Mouse (Mus musculus) ES-Bruce4 (cell line): ENCODE data around the gene Nemp1.

Experiments used
- CTCF ChIP-seq: IDR thresholded peaks from one replicate; pipeline ENCODE4 v1.8.1; 2011; ENCODE audit warnings: low read depth, low read length
- POLR2A ChIP-seq: IDR thresholded peaks from one replicate; pipeline ENCODE4 v1.8.1; 2011; ENCODE audit warnings: low read length; ENCODE audit not compliant: insufficient read depth

- TF ChIP-seq CTCF = peak; percentile 54
- TF ChIP-seq POLR2A = no peak
These were observed 38.1 kb downstream of the Nemp1 start, which contains the start of gene Myo1a for GRCm38 (mm10) chr10:127704766-127705220.
